Mouse (Mus musculus): ENCODE data around the gene Scpep1. TPM values are rescaled to one million over a fixed set of nuclear protein-coding genes. Genes with fewer than 3 reads are reported as not detected.

The Scpep1 gene
- 1 to 10 TPM; 7.9 to 9.4 TPM for total RNA-seq (2023)

DNA sequence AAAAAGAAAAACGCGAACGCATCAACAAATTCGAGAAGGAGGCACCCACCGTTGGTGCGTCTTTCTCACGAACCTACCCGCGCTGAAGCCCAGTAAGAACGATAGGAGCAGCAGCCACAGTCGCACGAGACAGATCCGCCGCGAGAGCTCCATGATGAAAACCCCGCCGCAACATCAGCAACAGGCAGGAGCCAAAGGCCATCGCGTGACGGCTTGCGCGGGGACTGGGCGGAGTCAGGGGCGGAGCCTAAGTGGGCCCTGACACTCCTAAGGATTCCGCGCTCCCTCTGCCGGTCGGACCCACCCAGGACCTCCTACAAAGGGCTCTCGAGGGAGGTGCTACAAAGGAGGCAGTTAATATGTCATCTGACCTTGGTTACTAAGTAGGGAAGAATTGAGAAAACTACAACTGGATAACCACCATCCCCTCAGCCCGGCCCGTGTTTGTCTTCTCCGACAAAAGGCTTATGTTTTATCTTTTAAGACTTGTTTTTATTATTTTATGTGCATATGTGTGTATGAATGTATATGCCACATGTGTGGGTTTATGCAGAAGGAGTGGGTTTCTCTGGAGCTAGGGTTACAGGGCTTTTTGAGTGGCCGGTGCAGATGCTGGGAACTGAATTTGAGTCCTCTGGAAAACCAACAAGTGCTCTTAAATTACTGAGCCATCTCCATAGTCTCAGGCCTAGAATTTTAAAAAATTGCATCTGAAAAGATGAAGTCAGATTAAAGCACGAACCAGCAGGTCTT lies at the start of gene Scpep1:
Scpep1 (minus strand) TSS at position 249 of the 753 bp plus-strand sequence.

DNA sequence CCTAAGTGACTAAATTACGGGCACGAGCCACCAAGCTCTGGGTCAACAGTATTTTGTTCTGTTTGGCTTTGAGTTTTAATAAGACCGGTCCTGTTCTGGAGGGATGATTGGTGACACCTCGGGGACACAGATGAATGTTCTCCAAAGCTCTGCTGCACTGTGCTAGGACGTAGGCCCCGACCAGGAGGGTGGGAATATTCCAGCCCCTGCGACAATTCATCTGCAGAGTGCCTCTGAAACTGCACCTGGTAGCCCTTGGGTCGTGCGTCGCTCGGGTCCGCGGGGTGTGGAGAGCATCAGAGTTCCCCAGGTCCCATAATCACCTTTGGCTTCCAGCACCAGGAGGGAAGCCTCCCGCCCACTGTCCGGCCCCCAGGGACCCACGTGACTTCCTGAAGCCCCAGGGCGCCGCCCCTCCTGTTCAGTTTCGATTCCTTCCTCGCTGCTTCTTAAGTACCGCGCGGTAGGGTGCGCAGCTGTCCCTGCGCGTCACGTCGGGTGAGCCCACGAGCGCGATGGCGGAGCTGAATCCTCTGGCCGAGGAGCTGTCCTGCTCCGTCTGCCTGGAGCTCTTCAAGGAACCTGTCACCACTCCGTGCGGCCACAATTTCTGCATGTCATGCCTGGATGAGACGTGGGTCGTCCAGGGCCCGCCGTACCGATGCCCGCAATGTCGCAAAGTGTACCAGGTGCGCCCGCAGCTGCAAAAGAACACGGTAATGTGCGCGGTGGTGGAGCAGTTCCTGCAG lies 43.9 kb upstream of the Scpep1 start, which contains the start of gene Trim25:
Trim25 (plus strand) TSS at position 403 of the 749 bp plus-strand sequence.

DNA sequence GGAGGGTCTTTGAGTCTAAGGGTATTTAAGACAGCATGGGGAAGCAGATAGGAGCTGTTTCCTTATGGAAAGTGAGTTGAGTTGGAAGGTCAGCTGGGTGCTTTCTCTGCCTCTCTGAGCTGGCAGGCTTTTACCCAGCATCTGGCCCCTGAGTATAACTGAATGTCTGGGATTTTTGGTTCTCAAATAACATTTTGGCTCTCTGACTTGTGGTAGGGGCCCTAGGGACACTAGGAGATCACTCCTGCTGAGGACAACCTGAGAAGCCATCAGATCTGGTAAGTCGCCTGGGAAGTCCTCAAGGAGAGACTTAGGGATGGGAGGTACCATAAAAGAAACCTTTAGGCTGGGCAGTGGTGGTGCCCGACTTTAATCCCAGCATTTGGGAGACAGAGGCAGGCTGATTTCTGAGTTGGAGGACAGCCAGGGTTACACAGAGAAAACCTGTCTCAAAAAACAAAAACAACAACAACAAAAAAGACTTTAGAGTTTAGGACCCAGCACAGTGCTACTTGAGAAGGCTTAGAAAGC lies 15.0 kb upstream of the Scpep1 start, which contains the start of gene Coil:
Coil (plus strand) TSS at position 51 of the 531 bp plus-strand sequence.

DNA sequence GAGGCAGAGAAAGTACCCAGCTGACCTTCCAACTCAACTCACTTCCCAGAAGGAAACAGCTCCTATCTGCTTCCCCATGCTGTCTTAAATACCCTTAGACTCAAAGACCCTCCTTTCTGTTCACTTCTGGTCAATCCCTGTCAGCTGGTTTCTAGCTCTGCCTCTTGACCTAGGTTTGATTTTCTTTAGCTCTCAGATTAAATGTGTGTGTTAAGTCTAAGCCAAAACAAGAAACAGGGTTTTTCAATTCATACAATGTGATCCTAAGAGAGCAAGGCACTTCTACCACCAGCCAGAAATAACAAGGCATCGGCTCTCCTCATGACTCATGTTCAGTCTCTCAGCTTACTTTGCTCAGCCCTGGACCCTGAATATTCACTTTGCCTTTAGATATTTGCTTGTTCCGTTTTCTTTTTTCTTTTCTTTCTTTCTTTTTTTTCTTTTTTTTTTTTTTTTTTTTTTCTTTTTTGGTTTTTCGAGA lies 11.7 kb upstream of the Scpep1 start, which contains the start of gene Elobl:
Elobl (minus strand) TSS at position 51 of the 481 bp plus-strand sequence.

Other genes with a start within 250 kb of the Scpep1 start
- 100 to 1,000 TPM; 158 to 169 TPM for gene Msi2, start 237.0 kb downstream of the Scpep1 start, total RNA-seq (2023)
- gene Akap1, start 90.9 kb downstream of the Scpep1 start, total RNA-seq (2023), result 1 to 10 TPM; 4.3 to 4.4 TPM
- not detected for gene Elobl, start 11.5 kb upstream of the Scpep1 start, total RNA-seq (2023)
- 10 to 100 TPM; 17.0 to 19.8 TPM for gene Coil, start 14.8 kb upstream of the Scpep1 start, total RNA-seq (2023)
- 10 to 100 TPM; 64.4 to 79.6 TPM for gene Trim25, start 43.9 kb upstream of the Scpep1 start, total RNA-seq (2023)
- 10 to 100 TPM; 15.6 to 16.5 TPM for gene Dgke, start 111.4 kb upstream of the Scpep1 start, total RNA-seq (2023)
- not detected for gene Gm525, start 118.4 kb upstream of the Scpep1 start, total RNA-seq (2023)